Mouse (Mus musculus): Measurements from ENCODE around the gene Sars.

Sars gene

DNA sequence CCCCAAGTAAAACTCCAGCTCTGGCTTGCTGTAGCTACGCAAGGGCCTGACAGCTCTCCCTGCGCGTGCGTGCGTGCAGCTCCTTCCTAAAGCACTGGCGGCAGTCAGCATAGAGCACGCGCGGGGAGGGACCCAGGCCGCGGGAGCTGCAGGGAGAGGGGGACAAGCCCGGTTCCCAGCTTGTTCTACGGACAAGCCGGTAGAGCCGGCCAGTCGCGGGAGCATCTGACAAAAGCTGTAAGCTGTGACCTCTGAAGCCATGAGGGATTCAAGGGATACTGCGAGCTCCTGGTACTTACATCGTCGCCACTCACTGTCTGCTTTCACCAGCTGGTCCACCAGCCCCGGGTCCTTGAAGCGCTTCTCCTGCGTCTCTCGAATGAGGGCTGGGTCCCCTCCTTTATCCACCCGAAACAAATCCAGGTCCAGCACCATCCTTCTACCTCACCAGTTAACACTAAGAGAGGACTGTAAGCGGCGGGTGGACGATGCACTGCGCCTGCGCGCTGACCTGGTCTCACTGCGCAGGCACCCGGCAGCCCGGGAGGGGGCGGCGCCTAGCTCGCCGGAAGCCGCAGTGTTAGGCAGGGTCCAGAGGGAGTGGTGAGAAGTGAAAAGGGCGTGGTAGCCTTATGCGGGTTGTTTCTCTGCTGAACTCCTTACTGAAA lies at the start of gene Sars:
TSS of gene Sars (minus strand) at position 512 of the 668 bp plus-strand sequence.
- DNase-seq (ENCODE audit: low spot score) = peak; percentile 65

DNA sequence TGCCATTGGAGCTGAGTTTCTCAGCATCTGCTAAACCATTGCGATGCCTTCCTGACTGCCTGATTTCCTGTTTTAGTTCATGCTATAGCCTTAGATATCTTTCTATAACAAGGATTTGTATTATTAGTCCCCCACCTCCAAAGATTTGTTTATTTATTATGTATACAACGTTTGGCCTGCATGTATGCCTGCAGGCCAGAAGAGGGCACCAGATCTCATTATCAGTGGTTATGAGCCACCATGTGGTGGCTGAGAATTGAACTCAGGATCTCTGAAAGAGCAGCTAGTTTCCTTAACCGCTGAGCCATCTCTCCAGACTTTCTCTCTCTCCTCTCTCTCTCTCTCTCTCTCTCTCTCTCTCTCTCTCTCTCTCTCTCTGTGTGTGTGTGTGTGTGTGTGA lies 45.0 kb upstream of the Sars start:
- DNase-seq (ENCODE audit: low spot score) = no peak

DNA sequence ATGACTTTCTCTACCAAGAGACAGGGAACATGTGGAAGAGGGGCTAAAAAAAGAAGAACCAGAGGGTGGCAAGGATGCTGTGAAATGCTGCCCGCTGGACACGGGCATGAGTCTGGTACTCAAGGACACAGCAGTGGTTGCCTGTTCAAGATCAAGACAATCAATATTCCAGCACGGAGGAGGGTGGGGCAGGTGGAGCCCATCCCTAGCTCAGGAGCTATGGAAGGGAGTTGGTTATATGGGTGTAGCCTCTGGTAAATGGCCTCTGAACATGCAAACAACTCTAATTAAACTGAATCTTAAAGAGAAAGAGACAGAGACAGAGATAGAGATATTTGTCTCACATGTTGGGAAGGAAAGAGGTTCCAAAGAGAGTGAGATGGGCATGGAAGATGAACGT lies 39.7 kb upstream of the Sars start:
- no peak for DNase-seq (ENCODE audit: low spot score)

DNA sequence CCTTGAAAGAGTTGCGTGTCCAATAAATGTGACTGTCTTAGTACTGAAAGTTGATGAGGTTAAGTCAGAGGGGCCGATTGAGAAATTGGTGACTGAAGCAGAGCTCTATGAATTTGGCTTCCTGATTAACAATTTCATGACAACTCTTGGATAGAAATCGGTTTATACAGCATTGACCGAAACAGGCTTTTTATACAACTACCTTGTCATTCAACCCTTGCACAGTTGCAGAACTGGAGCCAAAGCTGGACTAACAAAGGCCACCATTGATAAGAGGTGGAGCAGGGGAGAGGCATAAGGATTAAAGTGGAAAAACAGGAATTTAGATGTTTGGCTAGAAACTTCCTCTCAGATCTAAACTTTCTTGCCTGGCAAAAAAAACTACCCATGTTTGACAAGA lies 33.8 kb upstream of the Sars start:
- no peak for DNase-seq (ENCODE audit: low spot score)

DNA sequence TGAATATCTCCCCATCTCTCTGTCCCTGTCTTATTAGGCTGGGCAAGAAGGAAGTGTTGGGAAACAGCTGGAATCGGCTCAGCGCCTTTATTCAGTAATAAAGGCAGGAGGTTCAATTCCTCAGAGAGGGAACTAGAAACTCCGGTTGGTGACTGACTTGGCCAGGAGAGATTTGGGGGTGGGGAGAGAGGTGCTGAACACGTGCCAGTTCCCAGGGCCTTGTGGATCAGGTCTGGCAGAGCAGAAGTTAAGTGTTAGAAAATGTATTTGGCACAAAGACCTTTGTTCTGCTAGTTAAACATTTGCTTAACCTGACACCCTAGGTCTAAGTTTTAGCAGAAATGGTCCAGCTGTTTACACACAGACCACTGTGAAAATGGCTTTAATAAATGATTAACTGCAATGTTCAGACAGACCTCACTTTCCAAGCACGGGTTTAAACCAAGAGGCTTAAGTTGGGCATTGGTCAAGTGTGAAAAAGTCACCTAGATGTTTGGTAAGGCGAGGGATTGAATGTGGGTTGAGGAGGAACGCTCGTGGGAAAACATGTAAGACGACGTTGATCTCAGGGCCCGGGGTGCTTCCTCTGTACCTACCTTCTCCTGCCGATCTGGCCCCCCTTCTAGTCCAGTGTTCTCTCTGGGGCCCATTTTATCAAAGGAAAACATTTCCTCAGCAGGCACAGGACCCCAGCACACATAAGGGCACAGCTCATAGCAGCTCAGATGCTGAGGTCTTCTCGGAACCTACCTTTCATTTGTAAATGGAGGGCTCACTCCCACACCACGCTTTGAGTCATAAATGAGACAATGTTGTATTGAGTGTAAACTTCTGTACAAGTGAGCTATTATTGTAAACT lies 32.0 kb upstream of the Sars start:
- no peak for DNase-seq (ENCODE audit: low spot score)

DNA sequence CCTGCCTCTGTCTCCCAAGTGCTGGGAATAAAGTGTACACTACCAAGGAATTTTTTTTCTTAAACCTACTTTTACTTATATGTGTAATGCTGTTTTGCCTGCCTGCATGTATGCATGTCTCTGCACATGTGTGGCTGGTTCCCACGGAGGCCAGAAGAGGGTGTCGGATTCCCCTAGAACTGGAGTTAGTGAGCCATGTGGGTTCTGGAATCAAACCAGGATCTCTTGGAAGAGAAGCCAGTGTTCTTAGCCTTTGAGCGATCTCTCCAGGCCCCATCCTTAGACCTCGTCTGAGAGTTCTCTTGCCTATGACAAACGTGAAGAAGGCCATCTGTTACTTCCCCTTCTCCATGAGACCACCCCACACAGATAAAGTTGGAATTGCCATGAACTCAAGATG lies 30.5 kb upstream of the Sars start:
- DNase-seq (ENCODE audit: low spot score) = no peak

DNA sequence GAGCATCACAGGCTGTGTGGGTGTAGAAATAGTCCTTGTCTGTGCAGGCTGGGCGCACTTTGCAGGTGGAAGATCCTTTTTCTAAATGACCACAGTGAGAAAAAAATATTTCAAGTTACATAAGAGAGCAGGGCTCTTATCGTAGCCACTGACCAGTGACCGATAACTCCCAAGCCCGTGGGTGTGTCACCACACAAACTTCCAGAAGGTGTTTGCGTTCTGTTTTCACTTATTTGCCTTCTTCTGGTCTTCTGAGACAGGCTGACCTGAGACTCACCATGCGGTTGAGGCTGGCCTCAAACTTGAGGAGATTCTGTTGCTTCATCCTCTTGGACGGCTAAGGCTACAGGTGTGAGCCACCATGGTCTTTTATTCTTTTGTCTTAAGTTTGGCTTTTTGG lies 30.0 kb upstream of the Sars start:
- DNase-seq (ENCODE audit: low spot score) = no peak

DNA sequence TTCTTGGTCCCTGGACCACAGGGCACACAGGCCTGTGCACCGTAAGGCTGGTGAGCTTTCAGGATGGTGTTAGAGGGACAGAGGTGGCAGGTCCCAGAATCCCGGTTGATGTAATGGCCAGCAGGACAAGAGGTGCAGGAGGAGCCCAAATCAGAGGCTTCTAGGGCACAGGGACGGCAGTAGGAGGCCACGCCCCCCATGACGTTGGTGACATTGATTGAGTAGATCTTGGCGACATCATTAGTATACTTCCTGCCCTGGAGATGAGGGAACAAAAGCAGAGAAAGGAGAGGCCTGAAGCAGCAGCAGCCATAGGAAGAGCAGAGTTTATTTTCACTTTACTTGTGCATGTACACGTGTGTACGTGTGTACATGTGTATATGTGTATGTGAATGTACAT lies 22.8 kb upstream of the Sars start:
- no peak for DNase-seq (ENCODE audit: low spot score)

DNA sequence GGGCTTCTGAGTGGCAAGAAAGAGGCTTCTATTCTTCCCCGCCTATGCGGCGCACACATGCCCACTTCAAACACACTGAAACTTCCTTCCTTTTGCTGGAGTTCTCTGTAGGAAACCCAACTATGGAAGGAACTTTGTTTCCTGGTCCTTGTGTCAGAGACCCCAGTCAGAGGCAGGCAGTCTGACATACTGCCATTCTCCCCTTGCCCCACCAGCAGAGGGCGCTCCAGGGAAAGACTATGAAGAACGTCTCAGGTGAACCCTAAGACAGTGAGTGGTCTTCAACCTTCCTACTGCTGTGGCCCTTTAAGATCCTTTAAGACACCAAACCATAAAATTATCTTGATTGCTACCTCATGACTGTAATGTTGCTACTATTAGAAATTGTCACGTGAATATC lies 21.4 kb upstream of the Sars start:
- no peak for DNase-seq (ENCODE audit: low spot score)

DNA sequence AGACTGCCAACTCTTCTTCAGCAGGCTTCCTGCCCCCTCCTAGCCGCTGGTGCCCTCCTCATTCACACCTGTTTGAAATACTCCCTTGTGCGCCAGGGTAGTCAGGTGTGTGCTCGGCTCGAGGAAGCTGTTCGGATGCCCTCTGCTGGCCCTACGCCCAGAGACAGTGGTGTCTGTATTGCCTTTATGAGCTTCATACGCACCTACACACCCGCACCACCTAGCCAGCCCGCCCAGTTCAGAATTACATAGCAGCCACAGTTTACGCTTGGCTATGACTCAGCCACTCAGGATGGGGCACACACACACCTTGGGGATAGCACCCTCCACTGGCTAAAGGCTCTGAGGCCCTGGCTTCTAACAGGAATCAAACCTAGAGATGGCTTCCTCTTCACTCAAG lies 13.9 kb upstream of the Sars start:
- DNase-seq (ENCODE audit: low spot score) = no peak

DNA sequence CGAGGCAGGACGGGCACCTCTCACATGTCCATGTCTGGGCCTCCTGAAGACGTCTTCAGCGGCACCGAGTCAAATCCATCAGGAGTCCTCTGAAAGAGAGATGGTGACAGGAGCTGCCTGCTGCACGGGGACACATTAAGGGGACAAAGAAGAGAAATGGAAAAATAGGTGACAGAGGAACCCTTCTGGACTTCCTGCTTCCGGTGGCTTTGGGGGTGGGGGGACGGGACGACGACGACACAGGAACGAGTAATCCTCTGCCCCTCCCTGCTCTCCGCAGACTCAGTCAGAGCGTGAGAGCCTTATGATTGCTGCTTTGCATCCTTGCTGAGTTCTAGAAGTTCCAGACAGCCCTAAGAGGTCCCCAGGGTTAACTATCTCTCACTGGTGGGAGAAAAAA lies 13.4 kb upstream of the Sars start:
- no peak for DNase-seq (ENCODE audit: low spot score)

DNA sequence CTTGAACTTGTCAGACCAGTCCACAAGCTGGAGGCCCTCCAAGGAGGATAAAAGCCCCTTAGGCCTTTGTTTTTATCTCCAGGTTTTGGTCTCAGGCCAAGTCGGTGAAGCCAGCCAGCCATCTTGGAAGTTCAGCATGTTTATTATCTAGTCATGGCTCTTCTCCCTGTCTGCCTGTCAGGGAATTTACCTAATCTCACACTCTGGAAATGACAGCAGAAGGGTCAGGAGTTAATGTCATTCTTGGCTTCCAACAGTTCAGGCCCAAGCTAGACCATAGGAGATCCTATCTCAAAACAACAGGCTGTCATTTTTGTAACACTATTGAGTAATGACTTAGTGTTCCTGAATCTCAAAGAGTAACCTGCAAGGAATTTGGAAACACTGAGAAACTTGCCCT lies 9.2 kb upstream of the Sars start:
- DNase-seq (ENCODE audit: low spot score) = no peak

DNA sequence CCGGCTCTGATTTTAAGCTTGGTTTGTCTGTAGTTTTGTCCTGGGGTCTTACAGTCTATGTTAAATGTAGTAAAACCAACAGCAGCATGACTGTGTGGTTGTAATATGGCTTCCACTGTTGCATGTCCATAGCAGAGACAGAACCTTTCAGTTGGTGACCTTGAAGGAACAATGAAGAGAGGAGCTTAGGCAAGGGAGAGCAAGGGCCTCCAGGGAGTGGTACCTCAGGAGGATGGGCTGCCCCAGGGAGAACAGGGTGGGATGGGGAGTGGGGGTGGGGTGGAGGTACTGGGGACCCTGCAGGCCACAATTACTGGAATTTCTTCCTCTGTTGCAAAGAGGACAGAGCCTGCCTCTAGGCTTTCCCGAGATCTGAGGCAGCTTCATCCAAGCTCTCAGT lies 7.0 kb upstream of the Sars start:
- DNase-seq (ENCODE audit: low spot score) = no peak

DNA sequence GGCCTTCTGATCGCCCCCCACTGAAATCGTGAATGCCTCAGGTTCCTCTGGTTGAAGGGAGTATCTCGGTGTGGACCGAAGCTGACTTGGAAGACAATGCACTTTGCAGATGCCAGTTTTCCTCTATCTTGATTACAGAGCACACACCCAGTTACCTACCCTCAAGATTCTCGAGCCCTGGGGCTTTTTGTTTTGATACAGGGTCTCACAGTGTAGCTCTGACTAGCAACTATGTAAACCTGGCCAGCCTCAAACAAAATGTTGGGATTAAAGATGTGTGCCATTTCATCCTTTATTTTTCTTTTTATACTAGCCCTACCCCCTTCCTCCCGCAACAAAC lies 327 bp upstream of the Sars start:
- DNase-seq (ENCODE audit: low spot score) = no peak

DNA sequence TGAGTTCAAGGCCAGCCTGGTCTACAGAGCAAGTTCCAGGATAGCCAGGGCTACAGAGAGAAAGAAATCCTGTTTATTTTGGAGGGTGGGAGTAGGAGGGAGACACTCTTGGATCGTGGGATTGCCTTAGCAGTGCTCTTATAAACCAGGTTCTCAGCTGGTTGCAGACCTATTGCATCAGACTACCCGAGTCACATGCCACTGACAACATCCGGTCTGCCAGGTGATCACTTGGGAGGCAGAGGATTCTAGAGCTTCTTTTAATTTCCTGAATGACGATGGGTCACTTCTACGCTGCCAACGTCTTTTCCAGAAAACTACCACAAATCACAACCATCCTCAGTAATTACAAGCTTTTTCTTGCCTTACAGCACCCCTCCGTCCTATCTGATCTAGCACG lies 980 bp downstream of the Sars start:
- no peak for DNase-seq (ENCODE audit: low spot score)

DNA sequence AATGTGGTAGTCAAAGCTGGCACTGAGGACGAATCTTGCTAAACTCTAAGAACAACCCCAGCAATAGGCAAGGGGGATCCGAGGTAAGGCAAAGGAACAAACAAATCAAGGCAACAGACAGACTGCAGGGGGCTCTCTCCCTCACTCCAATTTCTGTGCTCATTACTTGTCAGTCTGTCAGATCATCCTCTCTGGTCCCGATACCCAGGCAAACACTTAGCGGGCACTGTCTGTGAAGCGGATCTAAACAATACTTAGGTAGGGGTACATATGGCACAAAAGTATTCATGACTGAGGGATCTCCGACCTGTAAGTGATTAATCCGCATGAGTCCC lies 8.7 kb downstream of the Sars start:
- DNase-seq (ENCODE audit: low spot score) = no peak

DNA sequence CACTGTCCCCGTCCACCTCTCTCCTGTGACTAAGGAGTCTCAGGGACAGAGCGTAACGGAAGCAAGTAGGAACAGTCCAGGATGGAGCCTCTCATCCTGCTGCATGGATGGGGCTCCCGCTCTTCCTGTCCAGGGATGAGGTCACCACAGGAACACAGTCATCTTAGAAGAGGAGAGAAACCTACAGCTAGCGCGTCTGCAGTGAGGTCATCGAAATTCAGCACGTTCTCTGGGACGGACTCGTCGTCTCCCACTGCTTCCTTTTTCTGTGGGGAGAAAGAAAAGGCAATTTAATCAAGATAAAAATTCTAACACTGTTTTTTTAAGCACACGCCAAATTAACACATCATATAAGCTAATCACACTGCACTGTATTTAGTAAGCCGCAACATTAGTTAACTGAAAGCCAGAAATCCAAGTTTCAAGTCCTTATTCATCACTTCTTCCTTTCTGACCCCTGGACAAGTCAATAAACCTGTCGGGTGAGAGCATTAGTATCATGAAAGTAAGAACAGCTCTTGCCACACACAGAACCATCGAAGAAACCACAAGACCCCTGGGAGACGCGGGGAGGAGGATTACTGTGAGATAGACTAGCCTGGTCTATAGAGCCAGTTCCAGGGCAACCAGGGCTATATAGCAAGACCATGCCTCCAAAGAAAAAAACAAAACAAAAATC lies 9.2 kb downstream of the Sars start:
- no peak for DNase-seq (ENCODE audit: low spot score)

DNA sequence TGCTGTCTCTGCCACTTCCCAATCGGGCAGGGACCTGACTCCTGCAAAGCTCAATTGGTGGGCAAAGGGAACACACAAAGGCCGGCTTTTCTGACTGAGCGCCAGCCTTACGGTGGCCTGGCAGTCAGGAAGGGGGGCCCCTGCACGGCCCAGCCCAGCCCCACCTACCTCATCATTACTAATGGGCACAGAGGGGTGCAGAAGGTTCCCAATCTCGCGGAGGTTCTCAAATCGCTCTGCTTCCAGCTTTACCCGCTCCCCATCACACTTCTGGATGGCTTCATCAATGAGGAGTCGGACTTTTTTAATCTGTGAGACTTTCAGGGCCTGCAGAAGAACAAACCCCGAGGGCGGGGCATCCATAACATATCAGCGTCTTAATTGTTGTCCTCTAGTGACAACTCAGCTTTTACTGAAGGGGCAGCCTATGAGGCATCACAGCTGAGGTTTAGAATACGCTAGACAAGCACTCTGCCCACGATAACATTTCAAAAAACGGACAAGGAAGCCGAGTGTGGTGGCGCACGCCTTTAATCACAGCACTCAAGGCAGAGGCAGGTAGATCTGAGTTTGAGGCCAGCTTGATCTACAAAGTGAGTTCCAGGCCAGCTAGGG lies 11.0 kb downstream of the Sars start:
- DNase-seq (ENCODE audit: low spot score) = no peak

DNA sequence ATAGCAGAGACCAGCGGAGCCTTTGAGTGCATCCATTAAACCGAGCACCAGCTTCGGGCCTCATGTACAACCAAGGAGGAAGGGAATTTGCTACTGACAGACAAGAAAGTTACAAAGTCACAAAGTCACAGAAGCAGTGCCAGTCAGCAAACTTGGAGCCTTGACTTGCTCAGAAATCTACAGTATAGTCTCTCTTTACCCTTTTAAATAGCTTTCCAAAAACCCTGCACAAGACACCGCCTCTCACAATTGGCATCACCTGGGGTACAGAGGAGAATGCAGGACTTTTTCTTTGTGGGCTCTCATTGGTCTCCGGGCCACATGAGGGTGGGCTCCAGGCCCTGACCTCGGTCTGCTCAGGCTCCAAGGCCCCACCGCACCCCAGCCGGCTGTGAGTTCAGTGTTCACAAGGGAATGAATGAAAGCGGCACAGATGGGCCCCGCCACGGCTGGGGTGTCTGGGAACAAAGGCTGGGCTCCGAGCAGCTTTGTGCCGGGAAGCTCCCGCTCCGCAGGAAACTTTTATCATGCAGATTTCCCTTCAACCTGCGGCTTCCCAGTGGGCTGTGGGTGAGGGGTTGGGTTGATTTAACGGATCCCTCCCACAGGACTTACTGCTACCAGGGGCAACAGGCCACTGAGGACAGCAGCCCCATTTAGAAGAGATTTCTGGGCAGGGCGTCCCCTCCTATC lies 11.7 kb downstream of the Sars start:
- no peak for DNase-seq (ENCODE audit: low spot score)

DNA sequence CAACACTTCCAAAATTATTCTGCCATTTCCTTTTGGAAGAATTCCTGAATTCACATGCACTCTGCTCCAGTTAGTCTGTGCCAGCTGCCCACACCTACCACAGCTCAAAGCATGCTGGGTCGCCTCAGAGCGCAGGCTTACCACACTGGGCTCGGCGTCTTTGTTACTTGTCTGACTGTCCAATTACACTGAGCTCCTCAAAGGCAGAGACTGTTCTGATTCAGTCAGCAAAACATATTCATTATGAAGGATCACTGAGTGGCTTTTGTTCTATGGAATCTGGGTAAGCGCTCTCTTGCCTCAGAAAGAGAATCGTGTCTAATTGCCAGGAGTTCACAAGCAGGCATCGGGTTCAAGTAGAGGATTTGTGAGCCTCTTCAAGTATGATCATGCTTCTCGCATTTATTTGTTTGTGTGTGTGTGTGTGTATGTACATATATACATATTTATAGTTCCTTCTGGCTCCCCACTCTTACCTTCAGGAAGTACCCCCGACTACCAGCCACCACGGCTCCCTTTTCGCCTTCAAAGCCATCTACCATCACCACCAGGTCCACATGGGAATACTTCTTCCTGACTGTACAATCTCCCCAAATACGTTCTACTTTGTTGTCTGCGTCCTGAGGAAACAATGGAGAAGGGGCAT lies 12.3 kb downstream of the Sars start:
- DNase-seq (ENCODE audit: low spot score) = no peak

DNA sequence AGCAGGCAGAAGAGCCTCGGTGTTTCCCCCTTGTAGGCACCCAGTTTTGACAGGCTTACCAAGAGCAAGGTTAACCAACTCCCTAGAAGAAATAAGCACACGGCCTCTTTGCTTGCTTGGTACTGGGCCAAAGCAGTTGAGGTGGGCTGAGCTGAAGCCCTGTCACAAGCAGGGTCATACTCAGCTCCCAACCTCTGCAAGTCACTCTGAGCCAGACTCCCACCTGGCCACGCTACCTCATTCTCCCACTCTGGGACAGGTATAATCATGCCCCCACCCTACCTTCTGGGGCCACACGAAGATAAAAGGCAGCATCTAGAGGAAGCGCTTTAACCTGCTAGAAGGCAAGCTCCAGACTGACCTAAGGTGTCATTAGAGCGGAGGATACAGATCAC lies 19.4 kb downstream of the Sars start:
- no peak for DNase-seq (ENCODE audit: low spot score)

All from urinary bladder, postnatal 10 days (tissue).